Mouse (Mus musculus) MEL (cell line): ENCODE measurements at regions not wholly inside any gene's neighbourhood (a gene's known extent, or its start where the extent isn't known, plus 50 kb on each side); places are given as distances from the start of the nearest gene placed in this dataset.

Experiments
- CTCF ChIP-seq, 3 experiments: IDR thresholded peaks in 2 of 3; conservative IDR thresholded peaks in 1 of 3; 2 replicates each; pipeline ENCODE4 v1.5.1; 2011 to 2012; ENCODE audit warnings: low read length in 3 of 3, low read depth in 2 of 3, mild to moderate bottlenecking in 2 of 3, improper control_type of control experiment in 1 of 3, inconsistent platforms in 1 of 3, mixed read lengths in 1 of 3, moderate library complexity in 1 of 3; ENCODE audit not compliant: control insufficient read depth in 1 of 3, insufficient read depth in 1 of 3, poor library complexity in 1 of 3, severe bottlenecking in 1 of 3
- EP300 ChIP-seq, 2 experiments: IDR thresholded peaks; 2 replicates each; pipeline ENCODE4 v1.6.1; 2011; ENCODE audit warnings: improper control_type of control experiment in 2 of 2, low read length in 2 of 2, low read depth in 1 of 2, mild to moderate bottlenecking in 1 of 2
- GABPA ChIP-seq: IDR thresholded peaks from 2 replicates; pipeline ENCODE4 v1.6.1; 2012; ENCODE audit warnings: low read depth, mild to moderate bottlenecking, inconsistent platforms, low read length, improper control_type of control experiment, moderate library complexity
- GATA1 ChIP-seq: IDR thresholded peaks from 2 replicates; pipeline ENCODE4 v1.6.1; 2011; ENCODE audit warnings: low read depth, low read length, improper control_type of control experiment
- JUND ChIP-seq: IDR thresholded peaks from 2 replicates; pipeline ENCODE4 v1.6.1; 2011; ENCODE audit warnings: low read depth, mild to moderate bottlenecking, improper control_type of control experiment, low read length
- POLR2A ChIP-seq, 2 experiments: IDR thresholded peaks; 2 replicates each; pipeline ENCODE4 v1.6.1; 2011 to 2012; ENCODE audit warnings: low read length in 2 of 2, mild to moderate bottlenecking in 2 of 2, control low read depth in 1 of 2, improper control_type of control experiment in 1 of 2, low read depth in 1 of 2, moderate library complexity in 1 of 2; ENCODE audit not compliant: control insufficient read depth in 1 of 2, insufficient read depth in 1 of 2, poor library complexity in 1 of 2
- POLR2AphosphoS2 ChIP-seq: IDR thresholded peaks from 2 replicates; pipeline ENCODE4 v1.6.1; 2011; ENCODE audit warnings: low read length, improper control_type of control experiment
- TAL1 ChIP-seq: IDR thresholded peaks from 2 replicates; pipeline ENCODE4 v1.6.1; 2012; ENCODE audit warnings: mild to moderate bottlenecking, inconsistent platforms, low read length, moderate library complexity, mixed read lengths
- TBP ChIP-seq: IDR thresholded peaks from 2 replicates; pipeline ENCODE4 v1.8.0; 2011; ENCODE audit warnings: low read depth, low read length, improper control_type of control experiment
- USF1 ChIP-seq: IDR thresholded peaks from 2 replicates; pipeline ENCODE4 v1.6.1; 2014; ENCODE audit warnings: low read depth, mild to moderate bottlenecking, inconsistent platforms, low read length, improper control_type of control experiment, moderate library complexity
- ZC3H11A ChIP-seq: IDR thresholded peaks from 2 replicates; pipeline ENCODE4 v1.6.1; 2012; ENCODE audit warnings: low read depth, mild to moderate bottlenecking, inconsistent platforms, low read length, improper control_type of control experiment
- ZKSCAN1 ChIP-seq: IDR thresholded peaks from 2 replicates; pipeline ENCODE4 v1.6.1; 2012; ENCODE audit warnings: low read depth, mild to moderate bottlenecking, inconsistent platforms, low read length, improper control_type of control experiment, moderate library complexity

DNA sequence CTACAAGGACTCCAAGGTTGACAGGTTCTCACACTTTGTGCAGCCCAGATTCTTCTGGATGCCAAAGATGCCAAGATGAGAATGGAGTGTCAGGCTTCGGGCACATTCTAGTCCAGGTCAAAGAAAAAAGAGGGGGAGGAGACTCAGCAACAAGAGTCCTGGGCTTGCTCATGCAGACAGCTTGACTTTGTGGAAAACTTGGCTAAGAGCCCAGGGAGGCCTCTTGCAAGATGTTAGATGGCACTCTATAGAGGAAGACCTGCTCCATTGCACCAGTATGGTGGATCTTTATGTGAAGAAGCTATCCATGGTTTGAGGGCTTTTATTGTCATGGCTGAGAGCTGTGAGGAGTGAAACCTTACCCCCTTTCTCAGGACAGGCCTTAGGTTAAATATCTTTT lies 510.5 kb downstream of the Slitrk6 start:
- TF ChIP-seq GATA1 (no peak), POLR2A (IDR thresholded peaks at IDR 0.05; ENCODE audit: control insufficient read depth in 1 of 2, insufficient read depth in 1 of 2, low read depth in 1 of 2, low read length in 2 of 2, poor library complexity in 1 of 2) (no peak), ZC3H11A (no peak), EP300 (IDR thresholded peaks at IDR 0.05; ENCODE audit: low read depth in 1 of 2, low read length in 2 of 2) (no peak), TAL1 (no peak), GABPA (no peak), CTCF (IDR thresholded peaks at IDR 0.05 in 2 of 3, conservative IDR thresholded peaks at IDR 0.05 in 1 of 3; ENCODE audit: control insufficient read depth in 1 of 3, insufficient read depth in 1 of 3, low read depth in 2 of 3, low read length in 3 of 3, poor library complexity in 1 of 3, severe bottlenecking in 1 of 3) (no peak), TBP (no peak), USF1 (no peak), JUND (no peak), ZKSCAN1 (no peak), POLR2AphosphoS2 (no peak)
